Mouse (Mus musculus) liver, embryonic 12.5 days (tissue): ENCODE measurements around the gene Ccl1. TPM values are rescaled to one million over a fixed set of nuclear protein-coding genes. Genes with fewer than 3 reads are reported as not detected.

Source experiments
- ATAC-seq: fragments of 200-750 bp; cut with Nextera tagmentation; 2 replicates; pipeline ENCODE4 v1.8.0; 2017; ENCODE audit warnings: moderate number of reproducible peaks, mild to moderate bottlenecking, moderate library complexity
- H3K27ac ChIP-seq: fragments of 300-500 bp; sonication (generic); 2 replicates; pipeline ENCODE4 v1.5.1; 2016; ENCODE audit warnings: mild to moderate bottlenecking
- H3K27me3 ChIP-seq: fragments of 300-500 bp; sonication (generic); replicated peaks from 2 replicates; pipeline ENCODE4 v1.6.1; 2016; ENCODE audit warnings: mild to moderate bottlenecking, moderate library complexity
- H3K36me3 ChIP-seq: fragments of 300-500 bp; sonication (generic); 2 replicates; pipeline ENCODE4 v1.6.1; 2016; ENCODE audit warnings: mild to moderate bottlenecking, moderate library complexity
- H3K4me1 ChIP-seq: fragments of 300-500 bp; sonication (generic); 2 replicates; pipeline ENCODE4 v1.6.1; 2016
- H3K4me2 ChIP-seq: fragments of 300-500 bp; sonication (generic); 2 replicates; pipeline ENCODE4 v1.6.1; 2016; ENCODE audit warnings: mild to moderate bottlenecking, moderate library complexity
- H3K4me3 ChIP-seq: fragments of 300-500 bp; sonication (generic); 2 replicates; pipeline ENCODE4 v1.5.1; 2016; ENCODE audit warnings: mild to moderate bottlenecking, moderate library complexity
- H3K9ac ChIP-seq: fragments of 300-500 bp; sonication (generic); 2 replicates; pipeline ENCODE4 v1.6.1; 2016; ENCODE audit warnings: mild to moderate bottlenecking, moderate library complexity
- H3K9me3 ChIP-seq: fragments of 300-500 bp; sonication (generic); replicated peaks from 2 replicates; pipeline ENCODE4 v1.6.1; 2016; ENCODE audit warnings: mild to moderate bottlenecking, moderate library complexity
- WGBS: fragments of 180-500 bp; shearing (Covaris S2); methylation state at CpG from one replicate; pipeline ENCODE4 v1.1.7; 2016; ENCODE audit not compliant: insufficient replicate concordance; 5-methylcytosine and 5-hydroxymethylcytosine counted together
- polyA plus RNA-seq: library from polyadenylated mRNA; unstranded; fragments of >200 nt; fragmentation: Nextera tagmentation; extraction: Ambion mirVana; gene quantifications from 2 replicates; pipeline ENCODE4 v1.2.1, GENCODE M21; 2016

Ccl1 gene
- polyA plus RNA-seq: not detected in 2 replicates

DNA sequence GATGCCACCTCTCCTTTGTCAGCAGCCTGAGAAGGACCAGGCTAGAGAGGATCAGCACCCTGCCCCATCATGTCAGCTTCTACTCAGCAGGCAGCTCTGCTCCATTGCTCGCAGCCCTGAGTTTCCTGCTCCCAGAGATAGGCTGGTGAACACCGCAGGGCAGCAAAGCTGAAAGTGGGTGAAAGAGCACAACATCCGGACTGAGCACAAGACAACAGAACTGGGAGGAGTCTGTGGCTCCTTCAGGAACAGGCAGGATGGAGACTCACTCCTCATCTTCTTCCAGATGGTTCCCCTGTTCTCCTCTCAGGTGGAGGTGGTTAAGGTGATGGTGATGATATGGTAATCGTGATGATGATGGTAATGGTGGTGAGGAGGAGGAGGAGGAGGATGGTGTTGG lies at the start of gene Ccl1:
Ccl1 (minus strand) TSS at position 101 of the 400 bp plus-strand sequence.
- Histone ChIP-seq H3K9me3 (no peaks in the 10 kb centered on the region), H3K36me3 (no peaks in the 10 kb centered on the region), H3K27me3 (no peaks in the 10 kb centered on the region; the same call in 1 of the 2 replicates), H3K27ac (no peak within 1 kb of the TSS), H3K4me1 (no peaks in the 10 kb centered on the region), H3K9ac (no peak within 1 kb of the TSS), H3K4me3 (no peak within 1 kb of the TSS), H3K4me2 (no peak within 1 kb of the TSS)
- no peak for ATAC-seq
- WGBS: 29% methylated on average over 4 of the region's 4 CpGs

DNA sequence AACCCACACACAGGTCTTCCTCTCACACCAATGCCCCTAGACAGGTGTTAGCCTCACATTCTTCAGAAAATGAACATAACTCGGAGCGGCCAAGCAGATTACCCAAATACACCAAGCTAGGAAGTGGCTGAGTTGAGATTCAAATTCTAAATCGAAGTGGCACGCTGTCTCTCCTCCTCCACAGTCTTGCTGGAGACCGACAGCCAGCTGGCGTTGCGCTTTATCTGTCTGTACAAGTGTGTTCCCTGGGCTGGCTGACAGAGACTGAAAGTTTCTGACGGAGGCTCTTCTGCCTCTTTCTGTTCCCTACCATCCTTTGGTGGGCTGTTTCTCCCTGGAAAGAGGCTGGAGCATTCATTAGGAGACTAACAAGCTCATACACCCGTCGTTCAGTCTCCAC lies 45.5 kb upstream of the Ccl1 start:
- Histone ChIP-seq H3K4me1 (no peaks in the 10 kb centered on the region), H3K36me3 (no peaks in the 10 kb centered on the region), H3K27ac (no peak overlapping the region), H3K9me3 (no peaks in the 10 kb centered on the region), H3K9ac (no peak overlapping the region), H3K4me3 (no peak overlapping the region), H3K4me2 (no peak overlapping the region), H3K27me3 (no peaks in the 10 kb centered on the region)
- ATAC-seq: no peak
- 61% methylated on average over 10 of the region's 10 CpGs for WGBS

DNA sequence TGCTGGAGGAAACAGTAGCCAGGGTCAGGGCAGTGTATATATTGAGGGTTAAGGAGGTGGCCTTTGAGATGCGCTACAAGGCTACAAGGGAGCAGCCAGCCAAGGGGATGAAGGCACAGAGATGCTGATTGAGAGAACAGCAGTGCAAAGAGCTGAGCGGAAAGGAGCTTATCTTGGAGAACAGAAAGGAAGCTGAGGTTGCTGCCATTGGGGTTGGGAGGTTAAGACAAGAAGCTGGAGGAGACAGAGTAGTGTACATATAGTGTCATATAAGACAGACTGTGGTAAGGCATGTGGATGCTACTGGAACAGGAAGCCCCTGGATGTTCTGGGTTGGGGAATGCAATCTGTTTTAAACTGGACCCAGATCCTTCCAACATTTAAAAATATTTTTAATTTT lies 35.4 kb upstream of the Ccl1 start:
- 9% methylated on average over 2 of the region's 2 CpGs for WGBS
- no peak overlapping the region for H3K4me2 ChIP-seq
- no peak overlapping the region for H3K27ac ChIP-seq

DNA sequence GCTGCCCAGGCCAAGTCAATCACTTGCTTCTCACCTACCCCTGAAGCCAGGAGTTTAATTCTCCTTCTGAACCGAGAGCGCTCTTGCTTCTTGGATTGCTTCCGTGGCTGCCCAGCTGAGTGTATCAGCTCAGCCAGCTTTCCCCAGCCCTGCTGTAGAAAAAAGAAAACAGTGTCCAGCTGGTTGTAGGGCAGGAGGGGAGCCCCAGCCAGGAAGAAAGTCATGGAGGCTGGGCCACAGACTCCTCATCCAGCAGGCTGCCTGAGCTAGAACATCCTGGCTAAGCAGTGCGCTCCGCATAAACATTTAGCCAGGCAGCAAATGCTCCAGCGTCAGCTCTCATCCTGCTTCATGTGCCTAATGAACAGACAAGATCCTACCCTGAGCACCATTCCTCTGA lies 34.9 kb upstream of the Ccl1 start:
- Histone ChIP-seq H3K9me3 (no peaks in the 10 kb centered on the region), H3K27me3 (no peaks in the 10 kb centered on the region), H3K36me3 (no peaks in the 10 kb centered on the region), H3K4me1 (no peaks in the 10 kb centered on the region), H3K27ac (0 out of 2 replicates have a peak overlapping the region, but pooled peaks have one; percentile 2), H3K4me2 (no peak overlapping the region), H3K4me3 (no peak overlapping the region), H3K9ac (no peak overlapping the region)
- no peak for ATAC-seq
- 13% methylated on average over 6 of the region's 6 CpGs for WGBS

More for the DNA sequence above, 35.4 kb upstream of the Ccl1 start:
- H3K9me3 ChIP-seq: no peaks in the 10 kb centered on the region
- ATAC-seq: 0 out of 2 replicates have a peak, but pooled peaks have one; percentile 40
- H3K27me3 ChIP-seq: no peaks in the 10 kb centered on the region
- H3K4me1 ChIP-seq: no peaks in the 10 kb centered on the region
- H3K4me3 ChIP-seq: no peak overlapping the region
- H3K9ac ChIP-seq: no peak overlapping the region
- no peaks in the 10 kb centered on the region for H3K36me3 ChIP-seq

DNA sequence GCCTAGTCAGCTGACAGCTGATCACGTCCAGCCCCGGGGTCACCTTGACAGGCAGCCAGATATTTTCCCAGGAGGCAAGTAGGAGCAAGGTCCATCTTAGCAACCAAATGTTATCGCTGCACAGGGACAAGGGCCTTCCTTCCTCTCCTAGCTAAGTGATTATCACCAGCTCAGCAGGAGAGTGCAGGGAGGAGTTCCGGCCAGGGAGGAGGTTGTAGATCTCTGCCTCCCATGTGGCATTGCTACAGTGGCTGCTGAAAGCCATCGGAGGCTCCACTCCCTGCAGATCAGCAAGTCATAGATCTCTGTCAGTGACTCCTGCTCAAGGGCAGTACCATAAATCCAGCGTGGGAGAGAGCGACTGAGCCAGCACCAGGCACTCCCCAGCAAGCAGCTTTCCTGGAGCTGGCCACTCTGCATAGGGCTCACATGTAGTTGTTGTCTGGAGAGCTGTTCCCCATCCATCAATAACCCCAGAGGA lies 34.5 kb upstream of the Ccl1 start:
- Histone ChIP-seq H3K9ac (no peak overlapping the region), H3K27ac (0 out of 2 replicates have a peak overlapping the region, but pooled peaks have one; percentile 2), H3K4me2 (no peak overlapping the region), H3K9me3 (no peaks in the 10 kb centered on the region), H3K4me1 (no peaks in the 10 kb centered on the region), H3K27me3 (no peaks in the 10 kb centered on the region), H3K36me3 (no peaks in the 10 kb centered on the region), H3K4me3 (no peak overlapping the region)
- 13% methylated on average over 7 of the region's 7 CpGs for WGBS
- 0 out of 2 replicates have a peak, but pooled peaks have one; percentile 21 for ATAC-seq

DNA sequence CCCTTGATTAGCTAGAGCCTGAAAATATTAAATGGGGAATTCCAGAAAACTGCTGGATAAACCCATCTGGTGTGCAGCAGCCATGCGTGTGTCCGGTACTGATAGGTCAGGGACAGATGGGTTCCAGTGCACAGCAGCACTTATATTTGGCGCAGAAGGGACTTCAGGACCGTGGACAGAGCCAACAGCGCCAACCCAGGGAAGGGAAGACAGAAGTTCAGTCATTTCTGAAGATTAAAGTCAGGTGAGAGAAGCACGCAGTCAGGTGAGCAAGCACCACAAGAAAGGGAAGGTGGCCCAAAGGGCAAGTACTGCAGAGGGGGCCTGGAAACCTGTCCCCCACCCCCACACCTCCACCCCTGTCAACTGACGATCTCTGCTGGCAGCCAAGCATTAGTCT lies 7.7 kb upstream of the Ccl1 start:
- no peak for ATAC-seq
- Histone ChIP-seq H3K9ac (no peak overlapping the region), H3K27me3 (no peaks in the 10 kb centered on the region; the same call in 1 of the 2 replicates), H3K4me1 (no peaks in the 10 kb centered on the region), H3K27ac (no peak overlapping the region), H3K36me3 (no peaks in the 10 kb centered on the region), H3K4me3 (no peak overlapping the region), H3K4me2 (no peak overlapping the region), H3K9me3 (no peaks in the 10 kb centered on the region)
- WGBS: 46% methylated on average over 7 of the region's 7 CpGs

DNA sequence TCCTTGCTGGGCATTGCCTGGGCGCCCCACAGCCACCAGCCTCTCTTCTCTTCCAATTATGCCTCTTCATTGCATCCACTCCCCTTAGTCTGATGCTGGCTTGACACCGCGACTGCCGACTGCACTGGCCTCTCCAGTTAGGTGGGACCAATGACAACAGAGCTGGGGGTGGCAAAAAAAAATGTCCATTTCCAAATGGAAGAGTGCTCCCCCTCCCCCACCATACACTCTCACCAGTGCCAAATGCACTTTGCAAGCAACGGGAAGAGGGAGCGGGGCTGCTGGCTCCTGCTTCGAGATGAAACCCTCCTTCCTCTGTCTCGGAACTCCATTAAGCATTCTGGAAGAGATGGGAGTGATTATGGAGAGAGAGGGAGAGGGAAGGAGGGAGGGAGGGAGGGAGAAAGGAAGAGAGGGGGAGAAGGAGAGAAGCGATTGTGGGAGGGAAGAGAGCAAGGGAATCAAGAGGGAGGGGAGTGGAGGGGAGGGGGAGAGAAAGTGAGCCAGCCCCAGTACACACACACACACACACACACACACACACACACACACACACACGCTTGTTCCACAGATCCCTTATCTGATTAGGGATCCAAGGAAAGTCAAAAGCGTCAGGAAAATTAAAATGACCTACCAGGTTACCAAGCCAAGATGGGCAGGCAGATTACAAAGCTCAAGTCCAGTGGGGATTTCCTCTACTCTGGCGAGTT lies 5.0 kb upstream of the Ccl1 start:
- Histone ChIP-seq H3K27ac (no peak overlapping the region), H3K27me3 (no peaks in the 10 kb centered on the region; the same call in 1 of the 2 replicates), H3K9me3 (no peaks in the 10 kb centered on the region), H3K4me3 (no peak overlapping the region), H3K4me2 (no peak overlapping the region), H3K4me1 (no peaks in the 10 kb centered on the region), H3K36me3 (no peaks in the 10 kb centered on the region), H3K9ac (no peak overlapping the region)
- WGBS: 27% methylated on average over 12 of the region's 12 CpGs
- no peak for ATAC-seq

DNA sequence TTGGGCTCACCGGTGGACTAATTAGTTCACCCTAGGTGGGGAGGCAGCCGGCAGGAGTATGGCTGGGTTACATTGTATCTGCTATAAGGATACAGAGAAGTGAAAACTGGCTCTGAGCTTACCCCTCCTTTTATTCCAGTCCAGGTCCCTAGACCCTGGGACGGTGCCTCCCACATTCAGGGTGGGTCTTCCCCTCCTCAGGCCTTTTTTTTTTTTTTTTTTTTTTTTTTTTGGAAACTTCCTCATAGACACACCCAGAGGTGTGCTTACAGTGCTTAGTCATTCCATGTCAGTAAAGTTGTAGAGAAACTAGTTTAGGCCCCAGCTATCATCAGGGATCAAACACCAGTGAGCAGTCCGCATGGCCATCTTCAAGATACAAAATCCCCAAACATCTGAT lies 7.6 kb downstream of the Ccl1 start:
- ATAC-seq: no peak
- Histone ChIP-seq H3K36me3 (no peaks in the 10 kb centered on the region), H3K4me1 (no peaks in the 10 kb centered on the region), H3K27me3 (no peaks in the 10 kb centered on the region), H3K4me2 (no peak overlapping the region), H3K4me3 (no peak overlapping the region), H3K9ac (no peak overlapping the region), H3K27ac (no peak overlapping the region), H3K9me3 (no peaks in the 10 kb centered on the region)
- 59% methylated on average over 4 of the region's 4 CpGs for WGBS

DNA sequence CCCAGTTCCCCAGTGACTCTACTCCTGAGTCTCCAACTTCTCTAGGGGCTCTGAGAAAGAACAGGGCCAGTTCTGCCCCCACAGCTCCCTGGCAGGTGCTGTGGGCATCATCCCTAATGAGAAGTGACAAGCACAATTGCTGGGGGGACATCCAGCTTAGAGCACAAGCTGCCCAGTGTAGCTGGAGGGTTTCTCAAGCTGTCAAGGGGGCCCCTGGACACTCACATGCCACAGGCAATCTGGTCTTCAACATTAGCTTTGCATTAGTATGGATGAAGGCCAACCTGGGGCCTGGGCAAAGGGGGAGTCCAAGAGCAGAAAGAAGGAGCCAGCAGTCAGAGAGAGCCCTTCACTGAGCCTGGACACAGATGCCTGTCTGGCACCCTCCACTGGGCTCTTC lies 14.6 kb downstream of the Ccl1 start:
- H3K9ac ChIP-seq: no peak overlapping the region
- H3K9me3 ChIP-seq: no peaks in the 10 kb centered on the region
- ATAC-seq: no peak

DNA sequence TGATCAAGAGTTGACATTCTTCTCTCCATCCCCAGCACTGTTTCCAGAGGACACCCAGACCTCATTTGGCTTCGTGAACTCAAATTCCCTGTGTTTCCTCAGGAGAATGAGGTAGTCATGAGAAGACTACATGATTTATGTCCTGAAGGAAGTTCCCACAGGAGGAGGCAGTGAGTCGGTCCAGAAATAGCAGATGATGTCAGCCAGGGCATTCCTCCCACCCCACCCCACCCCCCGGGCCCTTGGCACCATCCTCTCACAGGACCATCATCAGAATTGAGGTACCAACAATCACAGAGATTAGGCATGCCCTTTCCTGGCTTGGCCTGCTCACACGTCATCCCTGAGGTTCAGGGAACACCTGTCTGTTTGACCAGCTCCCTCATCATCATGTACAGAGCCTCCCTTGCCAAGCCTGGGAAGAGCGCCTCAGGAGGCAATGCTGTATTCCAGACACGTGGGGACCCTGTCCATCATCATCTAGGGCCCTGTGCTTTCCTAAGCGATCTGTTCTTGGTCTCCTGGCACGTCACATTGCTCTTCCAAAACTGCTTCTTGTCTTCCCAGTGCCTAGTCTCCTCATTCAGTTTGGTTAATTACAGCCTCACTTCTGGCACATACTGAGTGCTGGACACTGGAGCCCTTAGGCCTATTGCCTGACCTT lies 31.2 kb downstream of the Ccl1 start:
- no peaks in the 10 kb centered on the region for H3K4me1 ChIP-seq
- WGBS: 62% methylated on average over 8 of the region's 8 CpGs
- H3K9ac ChIP-seq: no peak overlapping the region
- no peak overlapping the region for H3K4me3 ChIP-seq
- no peaks in the 10 kb centered on the region for H3K27me3 ChIP-seq
- H3K36me3 ChIP-seq: no peaks in the 10 kb centered on the region
- ATAC-seq: no peak
- no peak overlapping the region for H3K27ac ChIP-seq
- no peak overlapping the region for H3K4me2 ChIP-seq
- H3K9me3 ChIP-seq: no peaks in the 10 kb centered on the region

More for the DNA sequence above, 14.6 kb downstream of the Ccl1 start:
- H3K4me1 ChIP-seq: no peaks in the 10 kb centered on the region
- H3K4me2 ChIP-seq: no peak overlapping the region
- no peaks in the 10 kb centered on the region for H3K36me3 ChIP-seq
- H3K4me3 ChIP-seq: no peak overlapping the region
- no peak overlapping the region for H3K27ac ChIP-seq
- H3K27me3 ChIP-seq: no peaks in the 10 kb centered on the region

DNA sequence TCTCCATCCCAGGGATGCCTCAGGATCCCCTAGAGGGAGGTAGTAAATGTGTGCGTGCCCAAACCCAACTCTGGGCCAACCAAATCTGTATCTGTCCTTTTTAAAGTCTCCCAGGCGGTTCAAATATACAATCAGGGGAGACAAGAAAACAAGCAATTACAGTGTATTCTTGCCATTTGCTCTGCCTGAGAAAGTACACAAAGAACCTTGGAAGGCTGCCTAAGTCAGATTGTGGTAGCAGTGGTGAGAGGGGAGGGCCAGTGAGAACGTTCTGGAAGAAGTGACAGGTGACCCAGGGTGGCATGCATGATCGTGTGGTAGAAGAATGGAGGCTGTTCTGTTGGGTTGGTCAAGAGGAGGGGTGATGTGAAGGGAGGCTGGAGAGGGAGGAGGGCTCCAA lies 46.4 kb downstream of the Ccl1 start:
- Histone ChIP-seq H3K36me3 (no peaks in the 10 kb centered on the region), H3K9me3 (no peaks in the 10 kb centered on the region), H3K27ac (no peak overlapping the region), H3K27me3 (0 out of 2 replicates have a peak, but pooled peaks cover 8% of the 10 kb centered on the region), H3K4me2 (no peak overlapping the region), H3K4me1 (no peaks in the 10 kb centered on the region), H3K9ac (no peak overlapping the region), H3K4me3 (no peak overlapping the region)
- 49% methylated on average over 4 of the region's 4 CpGs for WGBS
- no peak for ATAC-seq

DNA sequence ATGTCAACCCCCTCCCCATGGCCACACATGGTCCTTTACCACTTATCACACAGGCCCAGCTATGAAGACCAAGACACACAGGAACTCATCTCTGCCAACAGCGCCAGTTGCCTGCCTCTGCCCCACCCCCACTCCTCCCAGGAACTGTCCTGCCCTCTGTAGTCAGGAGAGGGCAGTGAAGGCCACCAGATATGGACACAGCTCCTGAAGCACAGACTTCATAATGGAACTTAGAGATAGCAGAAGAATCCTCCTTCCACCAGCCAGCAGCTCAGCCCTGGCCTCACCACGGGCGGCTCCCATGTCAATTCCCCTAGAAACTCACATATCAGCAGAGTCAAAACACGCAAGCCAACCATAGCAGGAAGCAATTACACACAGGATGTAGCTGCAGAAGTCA lies 49.9 kb downstream of the Ccl1 start:
- no peak overlapping the region for H3K4me2 ChIP-seq
- H3K9ac ChIP-seq: no peak overlapping the region
- H3K36me3 ChIP-seq: no peaks in the 10 kb centered on the region
- no peak overlapping the region for H3K4me3 ChIP-seq
- no peak overlapping the region for H3K27ac ChIP-seq
- no peaks in the 10 kb centered on the region for H3K4me1 ChIP-seq
- no peak for ATAC-seq
- 21% methylated on average over 4 of the region's 4 CpGs for WGBS
- H3K9me3 ChIP-seq: no peaks in the 10 kb centered on the region
- 0 out of 2 replicates have a peak, but pooled peaks cover 8% of the 10 kb centered on the region for H3K27me3 ChIP-seq
